Mouse (Mus musculus) midbrain, embryonic 16.5 days (tissue): ENCODE data around the gene Mcf2l. TPM values are rescaled to one million over a fixed set of nuclear protein-coding genes. Genes with fewer than 3 reads are reported as not detected.

Experiments used
- ATAC-seq: fragments of 200-750 bp; cut with Nextera tagmentation; 2 replicates; pipeline ENCODE4 v1.8.0; 2017; ENCODE audit warnings: moderate TSS enrichment
- H3K27ac ChIP-seq: fragments of 300-500 bp; sonication (generic); 2 replicates; pipeline ENCODE4 v1.5.1; 2014; ENCODE audit warnings: mild to moderate bottlenecking, low read length, mixed read lengths
- H3K27me3 ChIP-seq: fragments of 300-500 bp; sonication (generic); 2 replicates; pipeline ENCODE4 v1.6.1; 2014; ENCODE audit warnings: low read depth, low read length, mixed read lengths; ENCODE audit not compliant: control insufficient read depth, insufficient read depth
- H3K36me3 ChIP-seq: fragments of 300-500 bp; sonication (generic); 2 replicates; pipeline ENCODE4 v1.6.1; 2014; ENCODE audit warnings: mild to moderate bottlenecking, low read length, moderate library complexity, mixed read lengths; ENCODE audit not compliant: control insufficient read depth, insufficient read depth
- H3K4me1 ChIP-seq: fragments of 300-500 bp; sonication (generic); 2 replicates; pipeline ENCODE4 v1.6.1; 2014; ENCODE audit warnings: mild to moderate bottlenecking, low read length, mixed read lengths; ENCODE audit not compliant: control insufficient read depth, insufficient read depth
- H3K4me2 ChIP-seq: fragments of 300-500 bp; sonication (generic); 2 replicates; pipeline ENCODE4 v1.6.1; 2014; ENCODE audit warnings: mild to moderate bottlenecking, low read length, mixed read lengths
- H3K4me3 ChIP-seq: fragments of 300-500 bp; sonication (generic); 2 replicates; pipeline ENCODE4 v1.5.1; 2014; ENCODE audit warnings: low read depth, mild to moderate bottlenecking, low read length, moderate library complexity, mixed read lengths
- H3K9ac ChIP-seq: fragments of 300-500 bp; sonication (generic); 2 replicates; pipeline ENCODE4 v1.6.1; 2014; ENCODE audit warnings: low read depth, low read length, mixed read lengths
- H3K9me3 ChIP-seq: fragments of 300-500 bp; sonication (generic); replicated peaks from 2 replicates; pipeline ENCODE4 v1.6.1; 2014; ENCODE audit warnings: mild to moderate bottlenecking, low read length, mixed read lengths; ENCODE audit not compliant: control insufficient read depth, poor library complexity, severe bottlenecking
- WGBS: fragments of 180-500 bp; shearing (Covaris S2); extraction: QIAGEN DNeasy Blood & Tissue Kit; methylation state at CpG from one replicate; pipeline ENCODE4 v1.1.7; 2014; 5-methylcytosine and 5-hydroxymethylcytosine counted together
- polyA plus RNA-seq: library from polyadenylated mRNA; unstranded; fragments of >200 nt; fragmentation: Nextera tagmentation; extraction: Ambion mirVana; gene quantifications from 2 replicates; pipeline ENCODE4 v1.2.1, GENCODE M21; 2015

The Mcf2l gene
- polyA plus RNA-seq, 1 experiment from 2014 or later: 190 TPM

DNA sequence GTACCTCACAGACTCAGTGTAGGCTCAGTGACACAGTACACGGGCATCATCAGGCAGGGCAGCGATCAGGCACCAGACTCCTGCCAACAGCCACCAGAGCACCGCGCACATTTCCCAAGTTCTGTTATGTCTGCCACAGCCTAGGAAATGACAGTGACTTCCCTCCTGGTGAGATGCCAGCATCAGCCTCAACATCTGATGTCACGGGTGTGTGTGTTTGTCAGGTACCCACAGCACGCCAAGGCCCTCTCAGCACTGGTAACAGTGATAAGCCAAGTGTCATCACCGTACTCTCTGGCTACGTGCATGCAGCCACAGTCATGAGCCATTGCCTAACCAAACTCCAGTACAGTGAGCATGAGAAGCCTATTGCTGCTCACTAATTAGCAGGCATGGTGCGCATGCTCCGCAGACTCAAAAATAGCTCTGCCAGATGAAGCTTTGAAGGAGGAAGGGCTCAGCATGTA lies 162.8 kb downstream of the Mcf2l start:
- WGBS: 89% methylated on average over 10 of the region's 10 CpGs
- H3K27me3 ChIP-seq: no peaks in the 10 kb centered on the region
- H3K27ac ChIP-seq: no peak overlapping the region
- H3K4me2 ChIP-seq: no peak overlapping the region
- no peak overlapping the region for H3K4me3 ChIP-seq
- no peaks in the 10 kb centered on the region for H3K36me3 ChIP-seq
- no peaks in the 10 kb centered on the region for H3K9me3 ChIP-seq
- no peak for ATAC-seq
- no peaks in the 10 kb centered on the region for H3K4me1 ChIP-seq
- no peak overlapping the region for H3K9ac ChIP-seq

DNA sequence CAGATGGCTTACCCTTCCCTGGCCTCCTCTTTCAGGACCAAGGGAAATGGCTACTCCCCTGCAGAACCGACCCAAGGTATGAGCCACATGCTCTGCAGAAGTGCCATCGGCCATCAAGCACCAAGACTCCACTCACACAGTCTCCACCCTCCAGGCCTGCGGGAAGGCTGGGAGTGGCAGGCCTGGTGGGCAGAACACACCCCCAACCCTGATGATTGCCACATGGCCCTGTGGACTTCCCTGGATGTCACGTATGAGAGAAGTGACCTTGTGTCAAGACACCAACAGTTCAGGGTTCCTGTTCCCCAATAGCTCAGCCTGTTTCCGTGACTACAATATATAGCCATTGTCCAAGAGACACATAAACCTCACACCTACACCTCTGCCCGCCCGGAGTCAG lies 163.4 kb downstream of the Mcf2l start, which contains the start of gene F10:
Gene F10 (plus strand): TSS at position 294 of the 400 bp plus-strand sequence.
- H3K4me1 ChIP-seq: no peaks in the 10 kb centered on the region
- ATAC-seq: no peak
- H3K9me3 ChIP-seq: no peaks in the 10 kb centered on the region
- no peak within 1 kb of the TSS for H3K9ac ChIP-seq
- H3K4me2 ChIP-seq: no peak within 1 kb of the TSS
- 85% methylated on average over 7 of the region's 7 CpGs for WGBS
- no peak within 1 kb of the TSS for H3K27ac ChIP-seq
- H3K36me3 ChIP-seq: no peaks in the 10 kb centered on the region
- H3K27me3 ChIP-seq: no peaks in the 10 kb centered on the region
- H3K4me3 ChIP-seq: no peak within 1 kb of the TSS

DNA sequence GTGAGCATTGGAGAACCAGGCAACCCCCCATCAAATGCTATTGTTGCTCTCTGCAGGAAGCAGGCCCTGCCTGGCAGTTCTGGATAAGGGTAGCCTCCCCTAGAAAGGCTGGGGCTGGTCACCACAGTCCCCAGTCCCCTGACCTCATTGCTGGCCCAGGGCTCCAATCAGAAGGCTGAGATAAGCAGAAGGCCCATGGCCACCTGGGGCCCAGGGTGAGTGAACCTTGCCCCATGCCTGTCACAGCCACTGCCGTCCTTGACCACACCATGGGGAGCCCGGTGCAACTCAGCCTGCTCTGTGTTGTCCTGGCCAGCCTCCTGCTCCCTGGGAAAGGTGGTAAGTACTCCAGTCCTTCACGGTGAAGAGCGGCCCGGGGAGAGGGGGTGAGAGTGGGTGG lies 164.0 kb downstream of the Mcf2l start:
- Histone ChIP-seq H3K27ac (no peak overlapping the region), H3K36me3 (no peaks in the 10 kb centered on the region), H3K4me3 (no peak overlapping the region), H3K4me1 (no peaks in the 10 kb centered on the region), H3K9ac (no peak overlapping the region), H3K9me3 (no peaks in the 10 kb centered on the region), H3K27me3 (no peaks in the 10 kb centered on the region), H3K4me2 (no peak overlapping the region)
- ATAC-seq: no peak
- WGBS: 42% methylated on average over 5 of the region's 5 CpGs

DNA sequence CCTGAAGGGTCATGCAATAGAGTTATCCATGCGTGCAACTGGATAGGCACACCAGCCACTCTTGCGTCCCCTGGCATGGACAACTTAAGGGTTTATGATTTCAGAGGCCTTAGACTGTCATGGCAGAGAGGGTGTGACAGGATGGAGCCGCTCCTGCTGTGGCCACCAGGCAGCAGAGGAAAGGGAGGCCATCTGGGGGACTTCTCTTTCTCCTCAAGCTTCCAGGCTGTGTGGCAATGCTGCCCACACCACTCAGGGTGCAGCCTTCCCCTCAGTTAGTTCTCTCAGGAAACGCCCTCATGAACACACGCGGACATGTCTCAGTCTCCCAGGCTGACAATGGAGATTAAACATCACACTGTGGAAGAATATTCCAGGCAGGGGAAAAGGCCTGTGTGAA lies 165.4 kb downstream of the Mcf2l start:
- Histone ChIP-seq H3K9ac (no peak overlapping the region), H3K27me3 (no peaks in the 10 kb centered on the region), H3K9me3 (no peaks in the 10 kb centered on the region), H3K4me1 (no peaks in the 10 kb centered on the region), H3K36me3 (no peaks in the 10 kb centered on the region), H3K27ac (no peak overlapping the region), H3K4me3 (no peak overlapping the region), H3K4me2 (no peak overlapping the region)
- WGBS: 80% methylated on average over 6 of the region's 6 CpGs
- no peak for ATAC-seq

DNA sequence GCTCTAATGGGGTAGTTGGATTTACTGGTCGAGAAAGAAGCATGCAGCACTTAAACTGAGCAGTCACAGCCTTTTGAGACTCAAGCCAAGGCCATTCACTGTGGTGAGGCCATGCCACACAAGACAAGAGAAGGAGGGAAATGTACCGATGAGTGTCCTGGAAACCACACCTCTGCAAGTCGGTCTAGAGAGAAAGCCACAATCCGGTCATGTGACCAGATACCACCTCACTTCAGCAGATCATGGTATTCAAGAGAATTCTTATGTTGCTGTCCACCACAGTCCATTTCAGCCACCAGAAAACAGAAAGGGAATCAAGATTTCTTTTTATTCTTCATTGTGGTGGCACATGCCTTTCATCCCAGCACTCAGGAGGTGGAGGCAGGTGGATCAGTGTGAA lies 167.9 kb downstream of the Mcf2l start:
- no peak overlapping the region for H3K27ac ChIP-seq
- no peak overlapping the region for H3K9ac ChIP-seq
- no peaks in the 10 kb centered on the region for H3K9me3 ChIP-seq
- H3K4me1 ChIP-seq: no peaks in the 10 kb centered on the region
- ATAC-seq: no peak
- no peaks in the 10 kb centered on the region for H3K36me3 ChIP-seq
- WGBS: 82% methylated on average over 4 of the region's 4 CpGs
- H3K4me2 ChIP-seq: no peak overlapping the region
- H3K27me3 ChIP-seq: no peaks in the 10 kb centered on the region
- H3K4me3 ChIP-seq: no peak overlapping the region

DNA sequence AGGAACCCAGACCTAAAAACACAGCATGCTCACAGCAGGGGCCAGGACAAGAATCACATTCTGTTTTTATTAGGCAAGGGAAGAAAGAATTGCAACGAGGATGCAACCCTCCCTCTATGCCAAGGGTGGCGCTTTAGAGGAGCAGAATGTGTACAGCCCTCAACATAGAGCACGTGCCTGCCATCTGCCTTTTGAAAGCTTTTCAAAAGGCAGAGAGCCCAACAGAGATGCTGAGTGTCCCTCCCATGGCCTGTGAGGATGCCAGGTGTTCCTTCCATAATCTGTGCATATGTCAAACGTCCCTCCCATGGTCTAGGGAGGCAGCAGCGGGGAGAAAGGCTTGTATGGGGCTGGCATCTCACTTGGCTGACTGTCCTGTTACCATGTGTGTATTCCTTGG lies 174.0 kb downstream of the Mcf2l start:
- H3K4me1 ChIP-seq: no peaks in the 10 kb centered on the region
- WGBS: 55% methylated on average over 5 of the region's 5 CpGs
- H3K27ac ChIP-seq: no peak overlapping the region
- no peak overlapping the region for H3K4me2 ChIP-seq
- no peak for ATAC-seq
- H3K36me3 ChIP-seq: no peaks in the 10 kb centered on the region
- H3K9me3 ChIP-seq: no peaks in the 10 kb centered on the region
- H3K4me3 ChIP-seq: no peak overlapping the region
- H3K9ac ChIP-seq: no peak overlapping the region
- H3K27me3 ChIP-seq: no peaks in the 10 kb centered on the region

DNA sequence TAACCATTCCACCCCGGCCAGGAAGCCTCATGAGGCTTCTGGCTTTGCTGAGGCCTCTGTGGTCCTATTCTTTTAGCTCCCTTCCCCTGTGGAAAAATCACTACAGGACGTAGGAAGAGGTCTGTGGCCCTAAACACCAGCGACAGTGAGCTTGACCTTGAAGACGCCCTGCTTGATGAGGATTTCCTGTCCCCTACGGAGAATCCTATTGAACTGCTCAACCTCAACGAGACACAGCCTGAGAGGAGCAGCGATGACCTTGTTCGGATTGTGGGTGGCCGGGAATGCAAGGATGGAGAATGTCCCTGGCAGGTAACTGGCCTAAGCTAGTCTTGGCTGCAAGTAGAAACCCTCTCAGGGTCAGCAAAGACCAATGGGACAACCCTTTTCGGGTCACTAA lies 176.9 kb downstream of the Mcf2l start:
- H3K27ac ChIP-seq: no peak overlapping the region
- H3K4me1 ChIP-seq: no peaks in the 10 kb centered on the region
- no peak overlapping the region for H3K4me2 ChIP-seq
- H3K9ac ChIP-seq: no peak overlapping the region
- H3K4me3 ChIP-seq: no peak overlapping the region
- H3K9me3 ChIP-seq: no peaks in the 10 kb centered on the region
- no peak for ATAC-seq
- H3K27me3 ChIP-seq: no peaks in the 10 kb centered on the region
- no peaks in the 10 kb centered on the region for H3K36me3 ChIP-seq
- WGBS: 73% methylated on average over 10 of the region's 10 CpGs

DNA sequence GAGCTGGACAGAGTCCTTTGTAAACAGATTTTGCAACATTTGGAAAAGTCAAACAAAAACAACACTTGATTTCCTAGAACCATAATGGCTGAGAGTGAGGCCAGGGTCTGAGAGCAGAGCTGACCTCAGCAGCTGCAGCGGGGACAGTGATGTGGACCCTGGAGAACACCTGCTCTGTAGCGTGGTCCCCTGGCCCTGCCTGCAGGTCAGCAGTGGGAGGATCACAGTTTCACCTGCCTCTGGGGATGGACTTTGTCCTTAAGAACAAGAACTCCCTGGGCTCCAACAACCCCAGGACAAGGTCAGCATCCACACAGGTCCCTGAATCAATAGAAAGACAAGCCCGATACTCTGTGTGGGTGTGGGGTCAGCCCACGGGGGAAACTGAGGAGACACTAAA lies 183.7 kb downstream of the Mcf2l start:
- 94% methylated on average over 4 of the region's 4 CpGs for WGBS

DNA sequence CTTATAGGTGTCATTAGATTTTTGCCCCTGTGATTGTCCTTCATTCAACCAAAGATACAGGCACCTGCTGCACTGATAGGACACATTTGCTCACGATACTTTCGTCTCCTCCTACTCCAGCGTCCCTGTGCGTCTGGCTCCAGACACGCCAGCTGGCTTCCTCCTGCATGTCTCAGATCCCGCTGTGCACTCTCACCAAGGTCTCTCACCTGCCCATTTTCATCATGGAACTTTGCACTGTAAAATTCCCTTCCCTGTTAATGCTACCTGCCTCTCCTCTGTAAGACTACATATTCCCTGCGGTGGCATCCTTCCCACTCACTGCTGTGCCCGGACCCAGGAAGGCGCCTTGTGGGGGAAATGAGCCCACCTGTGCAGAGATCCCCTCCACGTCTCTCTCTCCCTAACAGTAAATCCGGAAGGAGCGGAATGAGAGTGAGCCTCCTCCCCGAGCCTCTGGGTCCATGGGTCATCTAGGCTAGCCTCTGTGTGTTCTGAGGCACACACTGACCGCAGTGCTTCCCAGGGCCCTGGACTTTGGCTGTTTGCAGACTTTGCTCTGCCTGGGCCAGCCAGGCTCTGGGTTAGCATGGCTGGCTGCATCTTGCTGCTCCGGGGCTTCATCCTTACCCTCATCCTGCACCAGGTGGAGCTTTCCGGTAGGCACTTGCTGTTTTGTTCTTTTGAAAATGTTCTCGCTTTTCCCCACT lies 187.0 kb downstream of the Mcf2l start, which contains the start of gene Proz:
Gene Proz (plus strand): TSS at position 474 of the 710 bp plus-strand sequence.
- Histone ChIP-seq H3K9ac (no peak within 1 kb of the TSS), H3K36me3 (no peaks in the 10 kb centered on the region), H3K27me3 (no peaks in the 10 kb centered on the region), H3K4me3 (no peak within 1 kb of the TSS), H3K4me1 (no peaks in the 10 kb centered on the region), H3K9me3 (no peaks in the 10 kb centered on the region), H3K4me2 (no peak within 1 kb of the TSS), H3K27ac (no peak within 1 kb of the TSS)
- no peak for ATAC-seq
- 83% methylated on average over 17 of the region's 17 CpGs for WGBS

More for the DNA sequence above, 183.7 kb downstream of the Mcf2l start:
- Histone ChIP-seq H3K4me3 (no peak overlapping the region), H3K9ac (no peak overlapping the region), H3K27me3 (no peaks in the 10 kb centered on the region), H3K36me3 (no peaks in the 10 kb centered on the region), H3K4me1 (no peaks in the 10 kb centered on the region), H3K4me2 (no peak overlapping the region), H3K9me3 (no peaks in the 10 kb centered on the region), H3K27ac (no peak overlapping the region)
- ATAC-seq: no peak
